Mouse (Mus musculus) C2C12 (cell line): ENCODE data around the gene Ank2.

Experiments used
- CEBPB ChIP-seq: IDR thresholded peaks from one replicate; pipeline ENCODE4 v1.6.1; 2011; ENCODE audit warnings: low read depth, mild to moderate bottlenecking, control low read depth, moderate library complexity
- CTCF ChIP-seq: IDR thresholded peaks from one replicate; pipeline ENCODE4 v1.5.1; 2011; ENCODE audit not compliant: control insufficient read depth, insufficient read depth, insufficient read length
- MAX ChIP-seq: IDR thresholded peaks from one replicate; pipeline ENCODE4 v1.6.1; 2011; ENCODE audit warnings: mild to moderate bottlenecking, control low read depth
- MYOD1 ChIP-seq: IDR thresholded peaks from one replicate; pipeline ENCODE4 v1.6.1; 2011; ENCODE audit warnings: low read depth; ENCODE audit not compliant: control insufficient read depth, insufficient read length
- MYOG ChIP-seq: IDR thresholded peaks from one replicate; pipeline ENCODE4 v1.6.1; 2011; ENCODE audit not compliant: control insufficient read depth, insufficient read length; ENCODE audit errors: extremely low read depth
- USF1 ChIP-seq: IDR thresholded peaks from one replicate; pipeline ENCODE4 v1.6.1; 2011; ENCODE audit warnings: low read depth, mild to moderate bottlenecking, control low read depth, moderate library complexity

DNA sequence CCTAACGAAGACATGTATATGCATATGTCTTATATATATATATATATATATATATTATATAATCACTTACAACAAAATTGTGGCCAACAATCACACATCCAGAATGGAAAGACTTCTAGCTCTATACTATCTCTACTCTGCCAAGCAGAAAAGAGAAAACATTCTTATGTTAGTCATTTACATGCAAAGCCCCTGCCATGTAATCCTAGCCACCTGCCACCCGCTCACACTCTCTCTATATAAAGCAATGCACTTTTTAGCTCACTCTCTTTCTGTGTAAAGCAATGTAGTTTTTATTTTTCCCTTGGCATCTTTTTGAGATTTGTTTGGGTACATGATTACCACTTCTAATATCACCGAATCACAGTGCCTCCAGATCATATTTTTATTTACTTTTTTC lies 350.5 kb downstream of the Ank2 start:
- TF ChIP-seq CTCF (no peak), USF1 (no peak), CEBPB (no peak), MYOG (no peak), MAX (no peak), MYOD1 (no peak)
